Mouse (Mus musculus) bone marrow macrophage, adult 2 months (primary cell): ENCODE measurements around the gene Pdzrn3. TPM values are rescaled to one million over a fixed set of nuclear protein-coding genes. Genes with fewer than 3 reads are reported as not detected.

ENCODE experiments used
- H3K27ac ChIP-seq: 2 replicates; pipeline ENCODE4 v1.5.1; 2012; ENCODE audit warnings: low read depth, low read length; ENCODE audit not compliant: insufficient read depth
- H3K4me1 ChIP-seq: 2 replicates; pipeline ENCODE4 v1.6.1; 2012; ENCODE audit warnings: low read length; ENCODE audit not compliant: control insufficient read depth, insufficient read depth
- H3K4me3 ChIP-seq: 2 replicates; pipeline ENCODE4 v1.5.1; 2012; ENCODE audit warnings: mild to moderate bottlenecking, low read length, moderate library complexity; ENCODE audit not compliant: insufficient read depth
- CTCF ChIP-seq: IDR thresholded peaks from 2 replicates; pipeline ENCODE4 v1.5.1; 2012; ENCODE audit warnings: low read depth, mild to moderate bottlenecking, low read length, moderate library complexity
- POLR2A ChIP-seq: IDR thresholded peaks from 2 replicates; pipeline ENCODE4 v1.6.1; 2012; ENCODE audit warnings: mild to moderate bottlenecking, low read depth, low read length, borderline replicate concordance
- polyA plus RNA-seq: library from polyadenylated mRNA; stranded (reverse); fragments of >200 nt; gene quantifications from 2 replicates; pipeline ENCODE4 v1.2.4, GENCODE M21; 2012; ENCODE audit not compliant: missing spikeins, insufficient read depth, insufficient read length

Pdzrn3 gene
- polyA plus RNA-seq, 1 experiment: 0.67 TPM

DNA sequence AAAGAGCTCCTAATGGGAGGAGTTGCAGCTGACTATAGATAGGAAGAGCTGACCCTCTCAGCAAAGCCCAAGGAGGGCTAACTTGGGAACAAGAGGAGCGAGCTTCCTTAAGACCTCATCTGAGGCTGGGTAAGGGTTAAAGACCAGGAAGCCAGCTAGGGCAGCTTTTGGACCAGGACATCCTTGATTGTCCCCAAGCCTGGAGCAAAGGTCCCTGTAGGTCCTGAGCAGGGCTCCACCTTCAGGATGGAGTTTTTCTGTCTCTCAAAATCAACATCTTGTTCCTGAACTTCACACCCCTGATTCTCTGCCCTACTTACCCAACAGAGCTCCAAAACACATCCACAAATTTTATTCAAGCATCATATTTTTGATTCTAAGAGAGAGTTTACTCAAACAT is 3.5 kb downstream of the Pdzrn3 start:
- no peak overlapping the region for H3K4me3 ChIP-seq
- TF ChIP-seq CTCF: no peak
- TF ChIP-seq POLR2A: no peak
- peaks cover 2% of the 10 kb centered on the region; the same call in 1 of the 2 replicates for H3K4me1 ChIP-seq
- no peak overlapping the region for H3K27ac ChIP-seq

DNA sequence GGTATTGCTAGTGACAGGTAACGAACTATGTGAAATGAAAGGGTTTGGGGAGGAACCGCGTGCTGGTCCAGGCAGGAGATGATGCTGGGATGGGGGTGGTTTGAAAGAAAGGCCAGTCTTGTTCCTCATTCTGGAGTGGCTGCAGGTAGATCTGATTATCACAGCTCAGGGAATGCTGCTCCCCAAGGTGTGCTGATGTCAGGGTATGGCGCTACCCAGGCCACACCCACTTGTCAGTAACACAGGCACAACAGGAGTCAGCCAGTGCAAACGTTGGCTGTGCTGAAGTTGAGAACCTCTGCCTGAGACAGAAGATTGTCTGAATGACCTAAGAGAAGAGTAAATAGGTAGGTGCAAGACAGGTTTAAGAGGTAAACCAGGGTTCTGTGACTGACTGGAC is 4.7 kb downstream of the Pdzrn3 start:
- H3K4me3 ChIP-seq: no peak overlapping the region
- peaks cover 2% of the 10 kb centered on the region; the same call in 1 of the 2 replicates for H3K4me1 ChIP-seq
- H3K27ac ChIP-seq: no peak overlapping the region
- TF ChIP-seq CTCF (no peak), POLR2A (no peak)

- Histone ChIP-seq H3K4me3 (no peak overlapping the region), H3K27ac (no peak overlapping the region), H3K4me1 (no peaks in the 10 kb centered on the region)
- TF ChIP-seq CTCF (no peak), POLR2A (no peak)
Observed at GRCm38 (mm10) chr6:101366809-101367602, 10.7 kb downstream of the Pdzrn3 start.

DNA sequence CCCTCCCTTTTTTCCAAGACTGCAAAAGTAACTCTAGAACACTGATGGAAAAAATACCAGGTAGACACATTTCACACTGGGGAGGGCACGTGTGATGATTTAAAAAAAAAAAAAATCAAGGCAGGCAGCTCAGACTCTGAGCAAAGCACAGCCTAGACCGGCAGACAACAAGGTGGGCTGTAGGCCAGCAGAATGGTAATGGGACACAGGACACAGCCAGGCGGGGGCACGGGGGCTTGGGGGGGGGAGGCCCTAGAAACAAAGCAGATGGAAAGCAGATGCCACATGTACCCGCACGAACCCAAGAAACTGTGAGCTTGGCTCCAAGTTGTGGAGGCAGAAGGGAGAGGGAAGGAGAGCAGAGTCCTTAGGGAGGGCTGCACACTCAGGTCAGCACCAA is 11.9 kb downstream of the Pdzrn3 start:
- TF ChIP-seq CTCF: no peak
- TF ChIP-seq POLR2A: no peak
- Histone ChIP-seq H3K4me1 (no peaks in the 10 kb centered on the region), H3K27ac (no peak overlapping the region), H3K4me3 (no peak overlapping the region)

GRCm38 (mm10) chr6:101363904-101364303 is 13.8 kb downstream of the Pdzrn3 start:
- H3K4me1 ChIP-seq: no peaks in the 10 kb centered on the region
- H3K27ac ChIP-seq: no peak overlapping the region
- no peak for TF ChIP-seq CTCF
- TF ChIP-seq POLR2A: no peak
- H3K4me3 ChIP-seq: no peak overlapping the region

GRCm38 (mm10) chr6:101362728-101363127 is 15.0 kb downstream of the Pdzrn3 start:
- Histone ChIP-seq H3K4me3 (no peak overlapping the region), H3K27ac (no peak overlapping the region), H3K4me1 (no peaks in the 10 kb centered on the region)
- no peak for TF ChIP-seq CTCF
- TF ChIP-seq POLR2A: no peak

- Histone ChIP-seq H3K27ac (no peak overlapping the region), H3K4me1 (no peaks in the 10 kb centered on the region), H3K4me3 (no peak overlapping the region)
- TF ChIP-seq POLR2A: no peak
- no peak for TF ChIP-seq CTCF
Observed at GRCm38 (mm10) chr6:101362268-101362667, 15.4 kb downstream of the Pdzrn3 start.

- TF ChIP-seq CTCF: no peak
- TF ChIP-seq POLR2A: no peak
- H3K27ac ChIP-seq: no peak overlapping the region
Observed at GRCm38 (mm10) chr6:101360211-101360737, 17.4 kb downstream of the Pdzrn3 start.

DNA sequence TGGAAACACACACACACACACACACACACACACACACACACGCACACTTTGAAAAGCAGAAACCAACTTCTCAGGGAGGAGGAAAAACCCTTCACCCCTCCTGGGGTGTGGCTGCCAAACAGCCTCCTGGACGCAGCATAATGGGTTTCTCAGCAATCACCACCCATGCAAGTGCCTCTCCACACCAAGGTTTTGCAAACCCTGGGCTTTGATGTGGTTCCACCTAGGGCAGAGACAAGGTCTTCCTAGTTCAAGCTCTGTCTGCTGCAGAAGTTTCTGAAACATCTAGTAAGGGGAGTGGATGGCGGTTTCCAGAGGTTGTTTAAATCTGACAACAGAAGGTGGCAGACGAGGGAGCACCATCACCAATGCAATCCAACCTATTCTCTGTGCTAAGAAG is 18.1 kb downstream of the Pdzrn3 start:
- Histone ChIP-seq H3K27ac (no peak overlapping the region), H3K4me3 (no peak overlapping the region), H3K4me1 (no peaks in the 10 kb centered on the region)
- TF ChIP-seq CTCF (no peak), POLR2A (no peak)

More at GRCm38 (mm10) chr6:101360211-101360737, 17.4 kb downstream of the Pdzrn3 start:
- H3K4me3 ChIP-seq: no peak overlapping the region
- no peaks in the 10 kb centered on the region for H3K4me1 ChIP-seq

- no peak overlapping the region for H3K4me3 ChIP-seq
- TF ChIP-seq CTCF (no peak), POLR2A (no peak)
- no peaks in the 10 kb centered on the region for H3K4me1 ChIP-seq
- no peak overlapping the region for H3K27ac ChIP-seq
Observed at GRCm38 (mm10) chr6:101354887-101355286, 22.8 kb downstream of the Pdzrn3 start.
